Mouse (Mus musculus) spleen, adult 10 weeks (tissue): ENCODE measurements around the gene Pigx. TPM values are rescaled to one million over a fixed set of nuclear protein-coding genes. Genes with fewer than 3 reads are reported as not detected.

ENCODE experiments used
- polyA plus RNA-seq: library from polyadenylated mRNA; stranded (reverse); fragments of 350-450 nt; fragmentation: Illumina TruSeq; extraction: RNeasy Lipid Tissue Mini Kit (QIAGEN cat#74804); gene quantifications from one replicate; pipeline ENCODE4 v1.2.3, GENCODE M21; 2015; ENCODE audit warnings: low replicate concordance; ENCODE audit not compliant: insufficient read depth

The Pigx gene
- 59.4 TPM for polyA plus RNA-seq

DNA sequence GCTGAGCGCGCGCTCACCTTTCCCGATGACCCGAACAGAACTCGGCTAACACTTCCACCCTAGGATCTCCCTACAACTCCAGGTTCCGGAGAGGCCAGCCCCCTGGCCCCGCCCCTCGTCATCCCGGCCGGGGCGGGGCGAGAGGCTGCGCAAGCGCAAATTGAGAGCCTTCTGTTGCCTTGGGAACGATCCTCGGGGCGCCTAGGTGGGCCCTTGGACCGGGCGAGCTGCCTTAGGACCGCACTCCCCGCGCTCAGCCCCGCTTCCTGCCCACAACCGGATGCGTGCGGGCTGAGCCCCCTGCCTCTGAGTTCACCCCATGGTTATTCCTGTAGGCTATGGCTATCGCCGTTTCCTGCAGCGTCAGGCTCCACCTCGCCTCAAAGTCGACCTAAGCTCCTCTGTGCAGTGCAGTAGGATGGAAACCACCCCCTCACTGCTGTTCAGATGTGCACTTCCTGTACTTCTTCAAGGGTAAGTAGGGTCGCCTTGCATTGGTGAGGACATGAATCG is at the start of gene Pigx, which contains the start of gene Cep19:
Pigx (minus strand) TSS at position 103 of the 513 bp plus-strand sequence.
Cep19 (plus strand) TSS at position 163 of the 513 bp plus-strand sequence.

DNA sequence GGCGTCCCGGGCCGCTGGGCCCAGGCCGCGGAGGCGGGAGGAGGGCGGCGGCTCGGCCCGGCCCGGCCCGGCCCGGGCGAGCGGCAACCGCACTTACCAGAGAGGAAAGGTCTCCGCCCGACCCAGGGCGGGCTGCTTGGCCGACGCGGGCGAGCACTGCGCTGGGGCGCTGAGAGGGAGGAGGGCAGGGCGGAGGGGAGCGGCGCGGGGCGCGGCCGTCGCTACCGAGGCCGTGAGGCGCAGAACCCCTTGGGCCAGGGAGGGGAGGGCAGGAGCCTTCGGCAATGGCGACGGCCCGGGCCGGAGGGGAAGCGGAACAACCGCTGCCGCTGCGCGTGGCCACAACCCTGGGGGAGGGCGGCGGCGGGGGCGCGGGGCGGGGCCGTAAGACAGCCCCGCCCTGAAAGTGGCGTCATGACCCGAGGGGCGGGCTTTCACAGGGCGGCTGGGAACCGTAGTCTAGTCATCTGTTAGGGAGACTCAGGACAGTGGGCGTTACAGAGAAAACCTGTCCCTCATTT is 20.5 kb downstream of the Pigx start, which contains the start of gene Pak2:
Pak2 (minus strand) TSS at position 352 of the 521 bp plus-strand sequence.

Other genes with a start within 250 kb of the Pigx start
- 0.06 TPM for gene Meltf, start 220.9 kb downstream of the Pigx start, polyA plus RNA-seq
- gene Pigz, start 165.9 kb downstream of the Pigx start, polyA plus RNA-seq, result 1.4 TPM
- 12.1 TPM for gene 0610012G03Rik, start 151.2 kb downstream of the Pigx start, polyA plus RNA-seq
- gene Ncbp2, start 151.2 kb downstream of the Pigx start, polyA plus RNA-seq, result 54.5 TPM
- gene Senp5, start 96.5 kb downstream of the Pigx start, polyA plus RNA-seq, result 30.1 TPM
- 109 TPM for gene Pak2, start 20.4 kb downstream of the Pigx start, polyA plus RNA-seq
- gene Cep19, start 60 bp upstream of the Pigx start, polyA plus RNA-seq, result 11.7 TPM
- gene Nrros, start 65.9 kb upstream of the Pigx start, polyA plus RNA-seq, result 72.5 TPM
- 10.9 TPM for gene Bex6, start 80.1 kb upstream of the Pigx start, polyA plus RNA-seq
- gene Fbxo45, start 147.4 kb upstream of the Pigx start, polyA plus RNA-seq, result 16.7 TPM
- gene Wdr53, start 147.5 kb upstream of the Pigx start, polyA plus RNA-seq, result 20.3 TPM
- gene Smco1, start 171.7 kb upstream of the Pigx start, polyA plus RNA-seq, result not detected
- 23.4 TPM for gene Rnf168, start 177.7 kb upstream of the Pigx start, polyA plus RNA-seq
- gene Ubxn7, start 232.5 kb upstream of the Pigx start, polyA plus RNA-seq, result 35.0 TPM